Mouse (Mus musculus): Measurements from ENCODE around the gene Gm21454. TPM values are rescaled to one million over a fixed set of nuclear protein-coding genes. Genes with fewer than 3 reads are reported as not detected.
"Not testable (repeated sequence)": the region's sequence is repeated elsewhere in the genome, so short reads cannot be mapped to it uniquely, and the experiment has no call there.

Gm21454 gene
- total RNA-seq (2021) (not detected), polyA plus RNA-seq (2012; rRNA removed) (not detected in 2 replicates)
- long read RNA-seq, result 0 reads

DNA sequence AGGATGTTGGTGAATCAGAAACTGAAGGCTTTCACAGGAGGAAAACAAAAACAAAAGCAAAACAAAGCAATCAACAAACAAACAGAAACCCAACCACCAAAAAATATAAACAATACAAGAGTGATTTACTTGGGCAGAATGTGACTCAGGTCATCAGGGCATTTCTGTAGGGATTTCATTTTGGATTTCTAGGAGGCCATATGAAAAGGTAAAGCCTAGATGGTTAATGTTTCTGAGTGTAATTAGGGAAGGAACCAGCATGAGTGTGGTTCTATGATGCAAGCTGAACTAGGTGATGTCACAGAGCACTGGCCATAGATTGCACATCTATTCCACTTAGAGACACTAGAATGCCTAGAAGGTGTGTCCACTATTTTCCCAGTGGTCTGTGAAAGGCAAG, at the start of gene Gm21454, which contains the start of gene Gm21440:
Gm21454 (plus strand) TSS at position 352 of the 400 bp plus-strand sequence.
Gm21440 (plus strand) TSS at position 301 of the 400 bp plus-strand sequence.
- not testable (repeated sequence) for DNase-seq

DNA sequence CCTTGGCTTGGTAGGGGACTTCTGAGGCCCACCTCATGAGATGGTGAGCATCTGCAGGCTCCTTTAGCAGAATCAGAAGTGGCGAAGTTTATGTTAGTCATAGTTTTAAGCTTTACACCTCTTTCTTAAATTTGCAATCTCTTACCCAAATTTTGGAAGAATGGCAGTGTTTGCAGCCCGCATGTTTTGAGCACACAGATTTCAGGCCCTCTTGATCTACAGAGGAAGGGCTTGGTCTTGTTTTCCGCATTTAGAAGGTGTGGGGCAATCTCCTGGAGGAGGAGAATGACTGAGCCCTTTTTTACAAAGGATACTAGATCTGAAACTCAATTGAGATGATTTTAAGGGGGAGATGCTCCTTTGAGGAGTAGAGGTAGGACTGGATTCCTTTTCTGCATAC, 28.4 kb upstream of the Gm21454 start, which contains the start of gene Gm21828:
Gm21828 (minus strand) TSS at position 101 of the 400 bp plus-strand sequence.
- not testable (repeated sequence) for DNase-seq

DNA sequence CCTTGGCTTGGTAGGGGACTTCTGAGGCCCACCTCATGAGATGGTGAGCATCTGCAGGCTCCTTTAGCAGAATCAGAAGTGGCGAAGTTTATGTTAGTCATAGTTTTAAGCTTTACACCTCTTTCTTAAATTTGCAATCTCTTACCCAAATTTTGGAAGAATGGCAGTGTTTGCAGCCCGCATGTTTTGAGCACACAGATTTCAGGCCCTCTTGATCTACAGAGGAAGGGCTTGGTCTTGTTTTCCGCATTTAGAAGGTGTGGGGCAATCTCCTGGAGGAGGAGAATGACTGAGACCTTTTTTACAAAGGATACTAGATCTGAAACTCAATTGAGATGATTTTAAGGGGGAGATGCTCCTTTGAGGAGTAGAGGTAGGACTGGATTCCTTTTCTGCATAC, 96.7 kb downstream of the Gm21454 start, which contains the start of gene Gm21725:
Gm21725 (minus strand) TSS at position 101 of the 400 bp plus-strand sequence.
- DNase-seq, result not testable (repeated sequence)

Other genes starting within 250 kb of the Gm21454 start
- not detected for gene Gm20807, start 209.6 kb upstream of the Gm21454 start, total RNA-seq (2021)
- not detected in 2 replicates for gene Gm20807, start 209.6 kb upstream of the Gm21454 start, polyA plus RNA-seq (2012; rRNA removed)
- gene Gm21891, start 119.0 kb upstream of the Gm21454 start, total RNA-seq (2021), result not detected
- gene Gm21891, start 119.0 kb upstream of the Gm21454 start, polyA plus RNA-seq (2012; rRNA removed), result not detected in 2 replicates
- not detected for gene Gm21425, start 90.5 kb upstream of the Gm21454 start, total RNA-seq (2021)
- not detected in 2 replicates for gene Gm21425, start 90.5 kb upstream of the Gm21454 start, polyA plus RNA-seq (2012; rRNA removed)
- gene Gm21828, start 28.5 kb upstream of the Gm21454 start, total RNA-seq (2021), result not detected
- gene Gm21828, start 28.5 kb upstream of the Gm21454 start, polyA plus RNA-seq (2012; rRNA removed), result not detected in 2 replicates
- not detected for gene Gm21440, start 51 bp upstream of the Gm21454 start, total RNA-seq (2021)
- gene Gm21440, start 51 bp upstream of the Gm21454 start, polyA plus RNA-seq (2012; rRNA removed), result not detected in 2 replicates
- gene Gm21725, start 96.6 kb downstream of the Gm21454 start, total RNA-seq (2021), result not detected
- not detected in 2 replicates for gene Gm21725, start 96.6 kb downstream of the Gm21454 start, polyA plus RNA-seq (2012; rRNA removed)
- not detected for gene Gm21866, start 213.1 kb downstream of the Gm21454 start, total RNA-seq (2021)
- not detected in 2 replicates for gene Gm21866, start 213.1 kb downstream of the Gm21454 start, polyA plus RNA-seq (2012; rRNA removed)
- gene Gm20773, start 241.6 kb downstream of the Gm21454 start, total RNA-seq (2021), result not detected
- not detected in 2 replicates for gene Gm20773, start 241.6 kb downstream of the Gm21454 start, polyA plus RNA-seq (2012; rRNA removed)